Mouse (Mus musculus): ENCODE results near the gene C1ql2. TPM values are rescaled to one million over a fixed set of nuclear protein-coding genes. Genes with fewer than 3 reads are reported as not detected.

Gene C1ql2
- total and polyA plus RNA-seq, 3 experiments, result 0.11 TPM; not detected in 2

- no peak for ATAC-seq (ENCODE audit: extremely low read depth, insufficient number of reproducible peaks, low FRiP score, poor library complexity, severe bottlenecking)
- no peaks in the 10 kb centered on the region for H3K36me3 ChIP-seq (replicated peaks)
- peaks cover 2% of the 10 kb centered on the region; the same call in 1 of the 2 replicates for H3K9me3 ChIP-seq (replicated peaks)
- no peak for TF ChIP-seq GATA2 (IDR thresholded peaks at IDR 0.05; ENCODE audit: borderline replicate concordance, low read depth, low read length)
- no peaks in the 10 kb centered on the region for H3K27me3 ChIP-seq (ENCODE audit: insufficient read depth, low read length)
- no peak for DNase-seq (ENCODE audit: low spot score)
- no peaks in the 10 kb centered on the region for H3K4me1 ChIP-seq (ENCODE audit: insufficient read depth, low read depth, low read length)
- H3K4me3 ChIP-seq (ENCODE audit: low read depth, low read length), result no peak overlapping the region
These were observed 18.9 kb upstream of the C1ql2 start for GRCm38 (mm10) chr1:120321270-120322021.

DNA sequence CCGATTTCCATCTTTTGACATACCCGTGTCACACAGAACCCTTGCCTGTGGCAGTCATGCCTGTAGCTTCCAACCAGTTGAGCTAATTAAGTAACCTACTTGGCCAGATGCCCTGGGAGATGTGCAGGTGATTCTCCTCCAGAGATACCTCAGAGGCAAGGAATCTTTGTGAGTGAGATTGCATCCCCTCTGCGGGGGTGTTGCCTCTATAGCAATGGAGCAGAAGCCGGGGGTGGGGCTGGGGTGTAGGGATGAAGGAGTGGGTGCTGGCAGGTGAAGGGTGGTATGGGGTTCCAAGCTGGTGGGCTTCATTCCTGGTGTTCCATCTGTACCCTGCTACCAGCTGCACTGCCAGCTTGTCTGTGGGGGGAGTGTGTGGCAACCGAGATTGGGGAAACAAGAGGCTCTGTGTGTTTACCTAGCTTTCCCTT, 17.2 kb upstream of the C1ql2 start:
- Histone ChIP-seq H3K27me3 (ENCODE audit: insufficient read depth, low read length) (no peaks in the 10 kb centered on the region), H3K36me3 (replicated peaks) (no peaks in the 10 kb centered on the region), H3K9me3 (replicated peaks) (peaks cover 2% of the 10 kb centered on the region; the same call in 1 of the 2 replicates), H3K4me3 (ENCODE audit: low read depth, low read length) (no peak overlapping the region), H3K4me1 (ENCODE audit: insufficient read depth, low read depth, low read length) (no peaks in the 10 kb centered on the region)
- no peak for TF ChIP-seq POLR2AphosphoS5 (IDR thresholded peaks at IDR 0.05; ENCODE audit: insufficient replicate concordance, low read depth, low read length)
- no peak for TF ChIP-seq GATA1 (IDR thresholded peaks at IDR 0.05; ENCODE audit: borderline replicate concordance, low read length)
- ATAC-seq (ENCODE audit: extremely low read depth, insufficient number of reproducible peaks, low FRiP score, poor library complexity, severe bottlenecking) (no peak), DNase-seq (ENCODE audit: low spot score) (no peak)

DNA sequence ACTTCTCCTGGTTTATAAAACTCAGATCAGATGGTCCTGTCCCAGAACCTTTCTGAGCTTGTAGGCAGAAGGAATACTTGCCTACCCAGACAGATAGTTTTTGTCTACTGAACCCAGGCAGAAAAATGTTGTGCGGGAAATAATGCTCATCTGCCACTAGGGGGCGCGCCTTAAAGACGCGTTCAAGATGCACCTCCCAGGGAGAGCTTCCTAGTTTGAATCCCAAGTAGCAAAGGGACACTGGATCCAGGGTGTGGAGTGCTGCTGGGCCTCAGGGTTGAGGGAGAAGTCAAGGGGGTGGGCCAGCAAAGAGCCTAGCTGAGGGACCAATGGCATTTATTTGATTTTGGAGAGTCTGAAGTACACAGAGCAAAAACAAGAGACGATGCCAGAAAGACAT, 12.7 kb upstream of the C1ql2 start:
- Histone ChIP-seq H3K27me3 (ENCODE audit: insufficient read depth, low read length) (no peaks in the 10 kb centered on the region), H3K4me1 (ENCODE audit: insufficient read depth, low read depth, low read length) (no peaks in the 10 kb centered on the region), H3K4me3 (ENCODE audit: low read depth, low read length) (no peak overlapping the region), H3K36me3 (replicated peaks) (no peaks in the 10 kb centered on the region), H3K9me3 (replicated peaks) (peaks cover 8% of the 10 kb centered on the region)
- DNase-seq (ENCODE audit: low spot score), result peak; percentile 38
- ATAC-seq (ENCODE audit: extremely low read depth, insufficient number of reproducible peaks, low FRiP score, poor library complexity, severe bottlenecking), result no peak
- TF ChIP-seq TAL1 (conservative IDR thresholded peaks at IDR 0.05; ENCODE audit: low read depth, low read length) (no peak), GATA1 (IDR thresholded peaks at IDR 0.05; ENCODE audit: borderline replicate concordance, low read length) (no peak), GATA2 (IDR thresholded peaks at IDR 0.05; ENCODE audit: borderline replicate concordance, low read depth, low read length) (no peak), POLR2AphosphoS5 (IDR thresholded peaks at IDR 0.05; ENCODE audit: insufficient replicate concordance, low read depth, low read length) (no peak), CTCF (IDR thresholded peaks at IDR 0.05; ENCODE audit: low read depth, low read length) (peak; percentile 69)

- no peaks in the 10 kb centered on the region for H3K27me3 ChIP-seq (ENCODE audit: insufficient read depth, low read length)
- TF ChIP-seq GATA1 (IDR thresholded peaks at IDR 0.05; ENCODE audit: borderline replicate concordance, low read length) (no peak), CTCF (IDR thresholded peaks at IDR 0.05; ENCODE audit: low read depth, low read length) (no peak), GATA2 (IDR thresholded peaks at IDR 0.05; ENCODE audit: borderline replicate concordance, low read depth, low read length) (no peak), POLR2AphosphoS5 (IDR thresholded peaks at IDR 0.05; ENCODE audit: insufficient replicate concordance, low read depth, low read length) (no peak), TAL1 (conservative IDR thresholded peaks at IDR 0.05; ENCODE audit: low read depth, low read length) (no peak)
- H3K36me3 ChIP-seq (replicated peaks), result no peaks in the 10 kb centered on the region
- no peak overlapping the region for H3K4me3 ChIP-seq (ENCODE audit: low read depth, low read length)
- ATAC-seq (ENCODE audit: extremely low read depth, insufficient number of reproducible peaks, low FRiP score, poor library complexity, severe bottlenecking) (no peak), DNase-seq (ENCODE audit: low spot score) (no peak)
- H3K4me1 ChIP-seq (ENCODE audit: insufficient read depth, low read depth, low read length), result no peaks in the 10 kb centered on the region
- H3K9me3 ChIP-seq (replicated peaks), result peaks cover 8% of the 10 kb centered on the region
These were observed 12.2 kb upstream of the C1ql2 start for GRCm38 (mm10) chr1:120328212-120328611.

DNA sequence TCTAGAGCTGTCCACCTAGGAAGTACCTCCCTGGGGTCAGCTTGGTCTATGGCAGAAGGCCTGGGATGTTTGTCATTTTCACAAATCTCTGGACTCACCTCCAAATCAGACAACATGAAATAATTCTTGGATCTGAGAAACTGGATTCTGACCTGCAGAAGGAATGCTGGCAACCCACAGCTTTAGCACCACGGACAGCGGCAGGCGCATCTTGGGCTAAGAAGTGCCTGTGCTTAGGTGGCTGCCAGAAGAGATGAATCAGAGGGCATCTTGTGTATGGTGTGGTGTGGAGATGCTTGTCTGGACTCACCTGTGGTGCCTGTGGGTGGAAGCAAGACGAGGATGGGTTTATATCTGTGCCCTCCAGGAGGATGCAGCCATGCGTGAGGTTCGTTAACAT, 8.5 kb upstream of the C1ql2 start:
- DNase-seq (ENCODE audit: low spot score), result peak; percentile 19
- no peak overlapping the region for H3K4me3 ChIP-seq (ENCODE audit: low read depth, low read length)
- ATAC-seq (ENCODE audit: extremely low read depth, insufficient number of reproducible peaks, low FRiP score, poor library complexity, severe bottlenecking), result no peak
- no peak for TF ChIP-seq GATA1 (IDR thresholded peaks at IDR 0.05; ENCODE audit: borderline replicate concordance, low read length)
- TF ChIP-seq TAL1 (conservative IDR thresholded peaks at IDR 0.05; ENCODE audit: low read depth, low read length), result no peak
- no peak for TF ChIP-seq POLR2AphosphoS5 (IDR thresholded peaks at IDR 0.05; ENCODE audit: insufficient replicate concordance, low read depth, low read length)
- TF ChIP-seq GATA2 (IDR thresholded peaks at IDR 0.05; ENCODE audit: borderline replicate concordance, low read depth, low read length), result no peak
- TF ChIP-seq CTCF (IDR thresholded peaks at IDR 0.05; ENCODE audit: low read depth, low read length), result no peak
- H3K9me3 ChIP-seq (replicated peaks), result peaks cover 8% of the 10 kb centered on the region
- H3K4me1 ChIP-seq (ENCODE audit: insufficient read depth, low read depth, low read length), result no peaks in the 10 kb centered on the region
- no peaks in the 10 kb centered on the region for H3K36me3 ChIP-seq (replicated peaks)
- H3K27me3 ChIP-seq (ENCODE audit: insufficient read depth, low read length), result no peaks in the 10 kb centered on the region

GRCm38 (mm10) chr1:120337970-120338369, 2.4 kb upstream of the C1ql2 start:
- TF ChIP-seq TAL1 (conservative IDR thresholded peaks at IDR 0.05; ENCODE audit: low read depth, low read length) (no peak), POLR2AphosphoS5 (IDR thresholded peaks at IDR 0.05; ENCODE audit: insufficient replicate concordance, low read depth, low read length) (no peak), GATA2 (IDR thresholded peaks at IDR 0.05; ENCODE audit: borderline replicate concordance, low read depth, low read length) (no peak), GATA1 (IDR thresholded peaks at IDR 0.05; ENCODE audit: borderline replicate concordance, low read length) (no peak), CTCF (IDR thresholded peaks at IDR 0.05; ENCODE audit: low read depth, low read length) (no peak)
- no peak overlapping the region for H3K4me3 ChIP-seq (ENCODE audit: low read depth, low read length)
- H3K27me3 ChIP-seq (ENCODE audit: insufficient read depth, low read length), result peaks cover 3% of the 10 kb centered on the region; the same call in 1 of the 2 replicates
- no peaks in the 10 kb centered on the region for H3K4me1 ChIP-seq (ENCODE audit: insufficient read depth, low read depth, low read length)
- ATAC-seq (ENCODE audit: extremely low read depth, insufficient number of reproducible peaks, low FRiP score, poor library complexity, severe bottlenecking) (no peak), DNase-seq (ENCODE audit: low spot score) (no peak)
- H3K9me3 ChIP-seq (replicated peaks), result peaks cover 32% of the 10 kb centered on the region
- H3K36me3 ChIP-seq (replicated peaks), result no peaks in the 10 kb centered on the region
